Mouse (Mus musculus) liver, postnatal 0 days (tissue): ENCODE measurements around the gene Col8a2.

ENCODE experiments used
- CTCF ChIP-seq: sonication (generic); IDR thresholded peaks from 2 replicates; pipeline ENCODE4 v1.5.1; 2016; ENCODE audit warnings: antibody characterized with exemption, low read depth
- EP300 ChIP-seq: IDR thresholded peaks from 2 replicates; pipeline ENCODE4 v1.6.1; 2016; ENCODE audit warnings: antibody characterized with exemption, low read depth, mild to moderate bottlenecking

DNA sequence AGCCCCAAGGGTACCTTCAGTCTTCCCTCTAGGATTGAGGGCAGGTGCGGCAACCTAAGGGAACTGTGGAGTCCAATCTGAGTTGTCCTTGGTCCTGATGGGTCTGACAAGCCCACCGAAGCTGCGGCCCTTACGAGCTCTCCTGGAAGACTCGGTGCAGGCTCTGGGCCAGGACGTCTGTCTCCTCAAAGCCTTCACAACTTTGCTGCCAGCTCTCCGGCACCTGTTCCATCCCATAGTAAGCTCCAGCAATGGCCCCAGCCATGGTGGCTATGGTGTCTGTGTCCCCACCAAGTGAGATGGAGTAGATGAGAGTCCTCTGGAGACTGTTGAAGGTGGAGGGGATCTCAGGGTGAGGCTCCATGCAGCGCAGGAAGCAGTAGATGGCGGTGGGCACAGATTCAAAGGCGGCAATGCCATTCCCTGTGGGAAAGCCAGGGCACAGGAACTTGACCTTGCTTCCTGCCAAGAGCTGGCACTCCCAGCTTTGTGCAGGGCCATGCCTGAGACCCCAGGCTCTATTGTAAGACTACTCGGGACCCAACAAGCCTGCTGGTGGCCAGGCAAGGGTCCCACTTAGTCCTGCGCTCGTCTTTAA lies 29.9 kb downstream of the Col8a2 start:
- TF ChIP-seq CTCF (no peak), EP300 (no peak)
